Mouse (Mus musculus) embryonic fibroblast, embryonic 13.5 days (primary cell): ENCODE data around the gene Tmem239.

Source experiments
- CTCF ChIP-seq: IDR thresholded peaks from 2 replicates; pipeline ENCODE4 v1.5.1; 2011; ENCODE audit warnings: mild to moderate bottlenecking, control low read depth, low read length, moderate library complexity, borderline replicate concordance; ENCODE audit not compliant: insufficient read depth
- POLR2A ChIP-seq: IDR thresholded peaks from 2 replicates; pipeline ENCODE4 v1.6.1; 2011; ENCODE audit warnings: low read depth, mild to moderate bottlenecking, control low read depth, low read length, moderate library complexity

DNA sequence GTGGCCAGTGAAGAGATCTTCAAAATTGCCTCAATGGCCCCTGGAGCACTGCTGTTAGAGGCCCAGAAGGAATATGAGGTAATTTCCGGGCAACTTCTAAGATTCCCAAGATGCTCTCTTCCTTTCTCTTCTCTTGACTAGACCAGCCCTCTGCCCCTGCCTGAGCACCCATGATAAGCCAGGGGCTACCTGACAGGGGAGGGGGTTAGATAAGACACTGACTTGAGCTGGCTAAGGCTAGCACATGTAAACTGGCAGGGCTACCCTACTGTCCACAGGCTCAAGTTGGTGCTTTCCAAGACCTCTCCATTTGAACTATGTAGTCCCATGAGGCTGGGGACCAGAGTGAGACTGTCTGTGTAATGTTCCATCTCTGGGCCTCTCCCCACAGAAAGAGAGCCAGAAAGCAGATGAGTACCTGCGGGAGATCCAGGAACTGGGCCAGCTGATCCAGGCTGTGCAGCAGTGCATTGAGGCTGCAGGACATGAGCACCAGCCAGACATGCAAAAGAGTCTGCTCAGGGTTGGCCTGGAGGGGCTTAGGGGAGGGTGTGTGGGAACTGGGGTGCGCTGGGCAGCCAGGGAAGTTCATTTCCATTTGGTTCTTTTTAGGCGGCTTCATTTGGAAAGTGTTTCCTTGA lies 33.7 kb downstream of the Tmem239 start:
- TF ChIP-seq CTCF (no peak), POLR2A (no peak)
